Mouse (Mus musculus): Measurements from ENCODE around the gene Stk24. TPM values are rescaled to one million over a fixed set of nuclear protein-coding genes. Genes with fewer than 3 reads are reported as not detected.

The Stk24 gene
- polyA plus RNA-seq, 1 experiment from 2014 or later = 46.3 TPM

DNA sequence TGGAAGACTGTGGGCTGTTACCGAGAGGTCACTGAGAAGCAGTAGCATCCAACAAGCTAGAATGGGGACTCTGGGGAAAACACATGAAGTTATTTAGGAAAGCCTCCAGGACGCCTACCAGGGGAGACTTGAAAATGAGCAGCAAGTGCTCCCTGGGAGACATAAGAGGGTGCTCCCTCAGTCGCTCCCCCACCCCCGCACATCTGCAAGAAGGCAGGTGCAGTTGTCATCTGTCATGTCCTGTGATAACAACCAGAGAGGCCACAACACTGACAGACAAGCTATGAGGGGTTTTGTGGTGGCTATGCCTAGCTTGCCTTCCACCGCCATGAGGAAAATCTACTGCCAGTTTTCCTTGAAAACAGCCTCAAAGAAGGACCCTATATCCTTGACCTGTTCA lies 57.7 kb downstream of the Stk24 start:
- Histone ChIP-seq H3K4me3 (ENCODE audit: low read depth, low read length) (no peak overlapping the region), H3K4me2 (replicated peaks; ENCODE audit: low read depth, low read length) (no peak overlapping the region), H3K9me3 (ENCODE audit: control insufficient read depth, low read depth, low read length) (no peaks in the 10 kb centered on the region), H3K9ac (replicated peaks; ENCODE audit: low read depth, low read length) (no peak overlapping the region), H3K4me1 (ENCODE audit: control insufficient read depth, insufficient read depth, low read length) (peaks cover 12% of the 10 kb centered on the region; the same call in 1 of the 2 replicates), H3K36me3 (ENCODE audit: control insufficient read depth, insufficient read depth, low read length) (no peaks in the 10 kb centered on the region), H3K27ac (ENCODE audit: low read length) (no peak overlapping the region), H3K27me3 (ENCODE audit: control insufficient read depth, insufficient read depth, low read length) (no peaks in the 10 kb centered on the region)
- 86% methylated on average over 5 of the region's 5 CpGs for WGBS
- no peak for ATAC-seq (ENCODE audit: insufficient number of reproducible peaks, insufficient read depth, low FRiP score, low read depth)

DNA sequence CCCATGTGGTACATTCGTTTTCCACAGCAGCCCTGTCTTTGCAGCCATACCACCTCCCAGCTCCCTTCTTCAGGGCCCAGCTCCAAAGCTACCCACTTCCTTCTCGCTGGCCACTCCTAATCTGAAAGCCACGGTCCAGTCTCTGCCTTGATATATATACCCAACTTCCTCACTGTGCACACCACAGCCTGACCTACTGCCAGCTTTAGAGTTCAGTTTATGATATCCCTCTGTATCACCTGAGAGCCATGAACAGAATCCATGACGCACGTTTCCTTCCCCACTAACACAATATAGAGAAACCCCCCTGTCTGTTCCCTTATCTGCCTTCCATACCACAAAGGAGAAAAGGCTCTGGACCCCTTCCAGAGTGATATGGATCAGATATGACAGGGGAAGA lies 61.4 kb downstream of the Stk24 start:
- H3K27ac ChIP-seq (ENCODE audit: low read length) = no peak overlapping the region
- no peaks in the 10 kb centered on the region for H3K36me3 ChIP-seq (ENCODE audit: control insufficient read depth, insufficient read depth, low read length)
- ATAC-seq (ENCODE audit: insufficient number of reproducible peaks, insufficient read depth, low FRiP score, low read depth) = no peak
- no peak overlapping the region for H3K4me3 ChIP-seq (ENCODE audit: low read depth, low read length)
- H3K9me3 ChIP-seq (ENCODE audit: control insufficient read depth, low read depth, low read length) = no peaks in the 10 kb centered on the region
- H3K9ac ChIP-seq (replicated peaks; ENCODE audit: low read depth, low read length) = no peak overlapping the region
- H3K27me3 ChIP-seq (ENCODE audit: control insufficient read depth, insufficient read depth, low read length) = no peaks in the 10 kb centered on the region
- peaks cover 14% of the 10 kb centered on the region; the same call in 1 of the 2 replicates for H3K4me1 ChIP-seq (ENCODE audit: control insufficient read depth, insufficient read depth, low read length)
- H3K4me2 ChIP-seq (replicated peaks; ENCODE audit: low read depth, low read length) = no peak overlapping the region
- WGBS = 77% methylated on average over 5 of the region's 5 CpGs

- ATAC-seq (ENCODE audit: insufficient number of reproducible peaks, insufficient read depth, low FRiP score, low read depth) = 0 out of 2 replicates have a peak, but pooled peaks have one; percentile 16
- H3K4me1 ChIP-seq (ENCODE audit: control insufficient read depth, insufficient read depth, low read length) = peaks cover 20% of the 10 kb centered on the region; the same call in 1 of the 2 replicates
- H3K9me3 ChIP-seq (ENCODE audit: control insufficient read depth, low read depth, low read length) = no peaks in the 10 kb centered on the region
- no peak overlapping the region for H3K4me2 ChIP-seq (replicated peaks; ENCODE audit: low read depth, low read length)
- WGBS = 87% methylated on average over 3 of the region's 3 CpGs
- no peaks in the 10 kb centered on the region for H3K27me3 ChIP-seq (ENCODE audit: control insufficient read depth, insufficient read depth, low read length)
- H3K9ac ChIP-seq (replicated peaks; ENCODE audit: low read depth, low read length) = no peak overlapping the region
- no peaks in the 10 kb centered on the region for H3K36me3 ChIP-seq (ENCODE audit: control insufficient read depth, insufficient read depth, low read length)
- no peak overlapping the region for H3K27ac ChIP-seq (ENCODE audit: low read length)
- H3K4me3 ChIP-seq (ENCODE audit: low read depth, low read length) = no peak overlapping the region
These were observed 62.5 kb downstream of the Stk24 start for GRCm38 (mm10) chr14:121317312-121317671.

DNA sequence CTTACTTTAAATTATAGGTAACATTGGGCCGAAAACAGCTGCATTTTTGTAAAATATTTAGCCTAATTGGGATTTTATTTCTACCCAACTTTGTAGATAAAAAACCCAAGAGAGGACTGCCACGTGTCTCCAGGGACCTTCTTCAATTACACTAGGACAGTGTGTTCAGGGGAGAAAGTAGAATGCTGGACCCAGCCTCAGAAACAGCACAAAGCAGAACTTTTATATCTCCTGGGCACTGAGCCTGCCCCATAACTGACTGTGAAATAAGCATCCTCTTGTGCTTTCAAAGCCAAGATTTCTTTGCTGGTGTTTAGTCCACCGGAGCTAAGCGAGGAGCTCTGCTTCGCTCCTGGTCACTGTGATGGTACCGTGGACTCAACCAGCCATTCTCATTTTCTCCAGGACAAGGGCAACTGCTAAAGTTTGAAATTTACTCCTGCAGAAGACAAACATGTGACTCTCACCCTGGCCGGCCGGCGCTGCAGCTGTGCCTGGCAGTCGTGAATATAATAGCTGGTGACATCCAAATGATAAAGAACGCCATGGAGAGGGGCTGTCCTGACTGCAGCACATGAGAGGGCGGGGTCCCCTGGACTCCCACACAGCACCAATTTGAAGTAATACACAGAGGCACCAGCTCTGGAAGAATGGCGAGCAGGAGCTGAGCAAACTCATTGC lies 63.0 kb downstream of the Stk24 start:
- peaks cover 20% of the 10 kb centered on the region; the same call in 1 of the 2 replicates for H3K4me1 ChIP-seq (ENCODE audit: control insufficient read depth, insufficient read depth, low read length)
- H3K4me3 ChIP-seq (ENCODE audit: low read depth, low read length) = no peak overlapping the region
- H3K9ac ChIP-seq (replicated peaks; ENCODE audit: low read depth, low read length) = no peak overlapping the region
- no peaks in the 10 kb centered on the region for H3K36me3 ChIP-seq (ENCODE audit: control insufficient read depth, insufficient read depth, low read length)
- H3K27me3 ChIP-seq (ENCODE audit: control insufficient read depth, insufficient read depth, low read length) = no peaks in the 10 kb centered on the region
- H3K4me2 ChIP-seq (replicated peaks; ENCODE audit: low read depth, low read length) = no peak overlapping the region
- H3K27ac ChIP-seq (ENCODE audit: low read length) = 0 out of 2 replicates have a peak overlapping the region, but pooled peaks have one; percentile 10
- no peak for ATAC-seq (ENCODE audit: insufficient number of reproducible peaks, insufficient read depth, low FRiP score, low read depth)
- 58% methylated on average over 13 of the region's 13 CpGs for WGBS
- no peaks in the 10 kb centered on the region for H3K9me3 ChIP-seq (ENCODE audit: control insufficient read depth, low read depth, low read length)

- H3K4me2 ChIP-seq (replicated peaks; ENCODE audit: low read depth, low read length) = no peak overlapping the region
- H3K36me3 ChIP-seq (ENCODE audit: control insufficient read depth, insufficient read depth, low read length) = no peaks in the 10 kb centered on the region
- H3K4me3 ChIP-seq (ENCODE audit: low read depth, low read length) = no peak overlapping the region
- H3K27me3 ChIP-seq (ENCODE audit: control insufficient read depth, insufficient read depth, low read length) = no peaks in the 10 kb centered on the region
- no peaks in the 10 kb centered on the region for H3K9me3 ChIP-seq (ENCODE audit: control insufficient read depth, low read depth, low read length)
- no peak overlapping the region for H3K9ac ChIP-seq (replicated peaks; ENCODE audit: low read depth, low read length)
- 70% methylated on average over 5 of the region's 5 CpGs for WGBS
- H3K27ac ChIP-seq (ENCODE audit: low read length) = no peak overlapping the region
- no peak; the same call in 1 of the 2 replicates for ATAC-seq (ENCODE audit: insufficient number of reproducible peaks, insufficient read depth, low FRiP score, low read depth)
- H3K4me1 ChIP-seq (ENCODE audit: control insufficient read depth, insufficient read depth, low read length) = peaks cover 20% of the 10 kb centered on the region; the same call in 1 of the 2 replicates
These were observed 63.7 kb downstream of the Stk24 start for GRCm38 (mm10) chr14:121316136-121316535.

- no peak overlapping the region for H3K27ac ChIP-seq (ENCODE audit: low read length)
- 0 out of 2 replicates have a peak, but pooled peaks have one; percentile 31 for ATAC-seq (ENCODE audit: insufficient number of reproducible peaks, insufficient read depth, low FRiP score, low read depth)
- WGBS = 74% methylated on average over 3 of the region's 3 CpGs
- H3K36me3 ChIP-seq (ENCODE audit: control insufficient read depth, insufficient read depth, low read length) = no peaks in the 10 kb centered on the region
- peaks cover 29% of the 10 kb centered on the region; the same call in 1 of the 2 replicates for H3K4me1 ChIP-seq (ENCODE audit: control insufficient read depth, insufficient read depth, low read length)
- no peaks in the 10 kb centered on the region for H3K9me3 ChIP-seq (ENCODE audit: control insufficient read depth, low read depth, low read length)
- no peak overlapping the region for H3K4me2 ChIP-seq (replicated peaks; ENCODE audit: low read depth, low read length)
- H3K27me3 ChIP-seq (ENCODE audit: control insufficient read depth, insufficient read depth, low read length) = no peaks in the 10 kb centered on the region
- H3K9ac ChIP-seq (replicated peaks; ENCODE audit: low read depth, low read length) = no peak overlapping the region
- no peak overlapping the region for H3K4me3 ChIP-seq (ENCODE audit: low read depth, low read length)
These were observed 64.9 kb downstream of the Stk24 start for GRCm38 (mm10) chr14:121314934-121315333.

DNA sequence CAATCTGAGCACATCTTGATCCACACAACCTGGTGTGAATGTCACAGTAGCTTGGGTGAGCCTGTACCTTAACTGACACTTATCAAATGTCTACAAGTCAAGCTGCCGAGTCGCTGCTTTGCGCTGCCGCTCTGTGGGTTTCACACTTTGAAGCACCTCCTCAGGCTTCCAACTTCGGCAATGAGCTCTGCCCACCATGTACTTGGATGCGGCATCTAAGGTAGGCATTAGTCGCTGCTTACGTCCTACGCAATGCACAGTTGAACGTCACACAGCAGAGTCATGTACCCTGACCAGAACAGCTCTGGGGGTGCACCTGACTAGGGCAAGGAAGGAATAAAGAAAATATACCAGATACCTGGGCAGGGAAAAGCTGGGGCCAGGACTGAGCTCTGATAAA lies 66.5 kb downstream of the Stk24 start:
- H3K9me3 ChIP-seq (ENCODE audit: control insufficient read depth, low read depth, low read length) = no peaks in the 10 kb centered on the region
- peaks cover 33% of the 10 kb centered on the region; the same call in 1 of the 2 replicates for H3K4me1 ChIP-seq (ENCODE audit: control insufficient read depth, insufficient read depth, low read length)
- no peaks in the 10 kb centered on the region for H3K27me3 ChIP-seq (ENCODE audit: control insufficient read depth, insufficient read depth, low read length)
- no peak for ATAC-seq (ENCODE audit: insufficient number of reproducible peaks, insufficient read depth, low FRiP score, low read depth)
- no peak overlapping the region for H3K4me2 ChIP-seq (replicated peaks; ENCODE audit: low read depth, low read length)
- no peak overlapping the region for H3K27ac ChIP-seq (ENCODE audit: low read length)
- WGBS = 89% methylated on average over 10 of the region's 10 CpGs
- no peaks in the 10 kb centered on the region for H3K36me3 ChIP-seq (ENCODE audit: control insufficient read depth, insufficient read depth, low read length)
- no peak overlapping the region for H3K4me3 ChIP-seq (ENCODE audit: low read depth, low read length)
- H3K9ac ChIP-seq (replicated peaks; ENCODE audit: low read depth, low read length) = no peak overlapping the region

- H3K36me3 ChIP-seq (ENCODE audit: control insufficient read depth, insufficient read depth, low read length) = no peaks in the 10 kb centered on the region; the same call in 1 of the 2 replicates
- H3K9me3 ChIP-seq (ENCODE audit: control insufficient read depth, low read depth, low read length) = no peaks in the 10 kb centered on the region
- no peaks in the 10 kb centered on the region for H3K27me3 ChIP-seq (ENCODE audit: control insufficient read depth, insufficient read depth, low read length)
- no peak overlapping the region for H3K9ac ChIP-seq (replicated peaks; ENCODE audit: low read depth, low read length)
- WGBS = 77% methylated on average over 2 of the region's 2 CpGs
- peaks cover 24% of the 10 kb centered on the region; the same call in 1 of the 2 replicates for H3K4me1 ChIP-seq (ENCODE audit: control insufficient read depth, insufficient read depth, low read length)
- no peak overlapping the region for H3K4me2 ChIP-seq (replicated peaks; ENCODE audit: low read depth, low read length)
- H3K4me3 ChIP-seq (ENCODE audit: low read depth, low read length) = no peak overlapping the region
- H3K27ac ChIP-seq (ENCODE audit: low read length) = no peak overlapping the region
- ATAC-seq (ENCODE audit: insufficient number of reproducible peaks, insufficient read depth, low FRiP score, low read depth) = no peak
These were observed 68.7 kb downstream of the Stk24 start for GRCm38 (mm10) chr14:121311083-121311482.
